Mouse (Mus musculus) hematopoietic stem cell, adult 5-6 weeks (primary cell): ENCODE data around the gene Neurl3. TPM values are rescaled to one million over a fixed set of nuclear protein-coding genes. Genes with fewer than 3 reads are reported as not detected.

ENCODE experiments used
- ATAC-seq, 2 experiments: fragments of 125-278 bp in 1 of 2; replicated peaks in 1 of 2; 2 replicates each; pipeline ENCODE4 v1.8.0; 2016 to 2017; ENCODE audit warnings: inconsistent platforms in 2 of 2, mild to moderate bottlenecking in 2 of 2, moderate number of reproducible peaks in 2 of 2, low read depth in 1 of 2, moderate TSS enrichment in 1 of 2; ENCODE audit not compliant: low FRiP score in 2 of 2, poor library complexity in 2 of 2, severe bottlenecking in 2 of 2, insufficient read depth in 1 of 2, low TSS enrichment in 1 of 2
- total RNA-seq: library from RNA; stranded (forward); fragments of 172-1452, 232-1000 nt; gene quantifications from 2 replicates; pipeline ENCODE4 v1.2.3, GENCODE M21; 2017

Neurl3 gene
- total RNA-seq, 1 experiment from 2014 or later: 66.8 TPM

GRCm38 (mm10) chr1:36269121-36269795, 5.2 kb downstream of the Neurl3 start:
- ATAC-seq: no peak

- ATAC-seq: no peak
Observed at GRCm38 (mm10) chr1:36267595-36267994, 6.9 kb downstream of the Neurl3 start.

GRCm38 (mm10) chr1:36266293-36266692, 8.2 kb downstream of the Neurl3 start:
- no peak for ATAC-seq

- ATAC-seq: peak; percentile 81 to 86
Observed at GRCm38 (mm10) chr1:36263833-36264488, 10.5 kb downstream of the Neurl3 start.

GRCm38 (mm10) chr1:36261708-36262504, 12.6 kb downstream of the Neurl3 start:
- ATAC-seq: peak; percentile 80 to 82

GRCm38 (mm10) chr1:36260418-36260817, 14.1 kb downstream of the Neurl3 start:
- no peak for ATAC-seq

GRCm38 (mm10) chr1:36259281-36259680, 15.2 kb downstream of the Neurl3 start:
- ATAC-seq: no peak

- no peak for ATAC-seq
Observed at GRCm38 (mm10) chr1:36258631-36259030, 15.8 kb downstream of the Neurl3 start.

- no peak for ATAC-seq
Observed at GRCm38 (mm10) chr1:36257276-36257675, 17.2 kb downstream of the Neurl3 start.

GRCm38 (mm10) chr1:36255871-36256640, 18.4 kb downstream of the Neurl3 start:
- no peak for ATAC-seq

- no peak; a peak in 1 of 4 replicates for ATAC-seq
Observed at GRCm38 (mm10) chr1:36254635-36255360, 19.7 kb downstream of the Neurl3 start.

GRCm38 (mm10) chr1:36252791-36253190, 21.7 kb downstream of the Neurl3 start:
- ATAC-seq: peak; percentile 76 to 89

GRCm38 (mm10) chr1:36251426-36251825, 23.1 kb downstream of the Neurl3 start:
- no peak for ATAC-seq

- ATAC-seq: no peak
Observed at GRCm38 (mm10) chr1:36246688-36247087, 27.8 kb downstream of the Neurl3 start.

- no peak for ATAC-seq
Observed at GRCm38 (mm10) chr1:36244828-36245215, 29.7 kb downstream of the Neurl3 start.

- ATAC-seq: peak; percentile 96 to 98
Observed at GRCm38 (mm10) chr1:36244058-36244827, 30.2 kb downstream of the Neurl3 start, which contains the start of gene Uggt1. TSS of gene Uggt1 (minus strand) at chr1:36244720.
